Mouse (Mus musculus) megakaryocyte-erythroid progenitor cell, adult 5-6 weeks (primary cell): ENCODE data around the gene Hpca. TPM values are rescaled to one million over a fixed set of nuclear protein-coding genes. Genes with fewer than 3 reads are reported as not detected.

Experiments
- ATAC-seq: replicated peaks from 2 replicates; pipeline ENCODE4 v1.8.0; 2016; ENCODE audit warnings: mild to moderate bottlenecking, inconsistent platforms; ENCODE audit not compliant: severe bottlenecking, poor library complexity, low FRiP score, low TSS enrichment
- total RNA-seq, 2 experiments: library from RNA; stranded (forward) in 1 of 2; stranded (reverse) in 1 of 2; fragments of 200-1000, 215-1000 nt in 1 of 2; fragments of >200 nt in 1 of 2; fragmentation: Nextera tagmentation in 1 of 2; gene quantifications; 2 replicates each; pipeline ENCODE4 v1.2.3; 2014 to 2017

Hpca gene
- total RNA-seq, 2 experiments from 2014 or later = not detected

- no peak for ATAC-seq
Measured at GRCm38 (mm10) chr4:129067638-129068415, 54.0 kb downstream of the Hpca start.

DNA sequence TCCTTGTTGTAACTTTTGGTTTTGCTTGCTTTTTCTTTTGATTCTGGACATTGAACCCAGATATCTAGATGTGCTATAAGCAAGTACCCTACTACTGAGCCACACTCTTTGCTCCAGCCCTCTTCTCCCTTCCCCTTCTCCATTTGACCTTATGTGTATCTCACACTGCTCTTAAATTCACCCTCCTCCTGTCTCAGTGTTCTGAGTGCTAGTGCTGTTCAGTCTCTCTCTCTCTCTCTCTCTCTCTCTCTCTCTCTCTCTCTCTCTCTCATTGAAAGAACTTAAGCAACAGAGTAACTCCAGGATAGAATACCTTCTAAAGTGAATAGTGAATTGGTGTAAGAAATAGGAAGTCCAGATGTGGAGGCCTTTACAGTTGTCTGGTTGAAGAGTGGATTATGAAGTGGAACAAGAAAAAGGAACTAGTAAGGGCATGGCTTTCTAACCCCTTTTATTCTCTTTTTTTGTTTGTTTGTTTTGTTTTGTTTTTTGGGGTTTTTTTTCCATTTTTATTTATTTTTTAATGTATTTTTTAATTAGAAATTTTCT is 56.1 kb downstream of the Hpca start:
- no peak for ATAC-seq

DNA sequence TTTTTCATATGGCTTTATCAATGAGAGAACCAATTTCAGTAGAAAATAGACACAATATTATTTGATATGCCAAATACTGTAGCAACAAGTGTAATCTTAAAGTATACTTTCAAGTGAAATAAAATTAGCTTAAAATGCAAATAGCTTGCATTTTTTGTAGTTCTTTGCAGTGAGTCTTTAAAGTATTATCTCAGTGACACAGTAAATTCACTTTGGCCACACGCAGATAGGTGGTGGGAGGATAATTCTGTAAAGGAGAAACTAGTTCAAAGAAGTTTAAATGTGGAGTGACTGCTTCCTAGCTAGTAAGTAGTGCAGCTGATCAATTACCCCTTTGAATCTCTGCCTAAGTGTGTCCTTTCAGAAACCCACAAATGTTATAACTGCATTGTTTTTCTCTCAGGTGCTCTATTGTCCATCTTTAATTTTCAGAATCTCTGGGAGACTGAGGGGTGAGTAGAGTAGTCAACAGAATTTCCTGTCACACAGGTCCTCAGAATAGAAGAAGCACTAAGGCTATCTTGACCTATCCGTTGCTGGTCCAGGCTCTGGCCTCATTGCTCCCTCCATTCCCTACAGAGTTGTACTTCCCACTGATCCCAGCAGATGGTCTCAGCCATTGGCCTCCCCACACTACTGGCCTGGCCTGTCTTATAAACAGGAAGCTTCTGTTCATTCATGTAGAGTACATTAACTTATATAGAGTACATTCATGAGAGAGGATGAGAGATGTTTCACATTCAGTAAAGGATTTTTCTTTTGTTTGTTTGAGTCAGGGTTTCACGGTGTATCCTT is 59.4 kb downstream of the Hpca start:
- ATAC-seq = no peak

Other genes starting within 250 kb of the Hpca start
- gene Trim62, start 238.5 kb downstream of the Hpca start, total RNA-seq (2014; fragmentation: Nextera tagmentation) = 0.54 and 0.79 TPM in 2 replicates
- 0.38 TPM in 1 of 2 replicates, not detected in the other for gene Trim62, start 238.5 kb downstream of the Hpca start, total RNA-seq (2017)
- not detected in 2 replicates for gene Azin2, start 159.6 kb downstream of the Hpca start, total RNA-seq (2014; fragmentation: Nextera tagmentation)
- gene Azin2, start 159.6 kb downstream of the Hpca start, total RNA-seq (2017) = not detected in 2 replicates
- 192 and 206 TPM in 2 replicates for gene Ak2, start 130.1 kb downstream of the Hpca start, total RNA-seq (2014; fragmentation: Nextera tagmentation)
- 179 and 181 TPM in 2 replicates for gene Ak2, start 130.1 kb downstream of the Hpca start, total RNA-seq (2017)
- gene Rnf19b, start 63.8 kb downstream of the Hpca start, total RNA-seq (2014; fragmentation: Nextera tagmentation) = 12.1 and 15.0 TPM in 2 replicates
- gene Rnf19b, start 63.8 kb downstream of the Hpca start, total RNA-seq (2017) = 26.7 and 28.3 TPM in 2 replicates
- not detected in 2 replicates for gene Tmem54, start 16.5 kb downstream of the Hpca start, total RNA-seq (2014; fragmentation: Nextera tagmentation)
- not detected in 2 replicates for gene Tmem54, start 16.5 kb downstream of the Hpca start, total RNA-seq (2017)
- not detected in 2 replicates for gene Fndc5, start 15.0 kb upstream of the Hpca start, total RNA-seq (2014; fragmentation: Nextera tagmentation)
- gene Fndc5, start 15.0 kb upstream of the Hpca start, total RNA-seq (2017) = 0.65 and 0.75 TPM in 2 replicates
- gene S100pbp, start 67.7 kb upstream of the Hpca start, total RNA-seq (2014; fragmentation: Nextera tagmentation) = 33.7 and 36.6 TPM in 2 replicates
- 9.9 and 26.8 TPM in 2 replicates for gene S100pbp, start 67.7 kb upstream of the Hpca start, total RNA-seq (2017)
- 54.8 and 56.6 TPM in 2 replicates for gene Yars, start 67.7 kb upstream of the Hpca start, total RNA-seq (2014; fragmentation: Nextera tagmentation)
- gene Yars, start 67.7 kb upstream of the Hpca start, total RNA-seq (2017) = 45.5 and 46.2 TPM in 2 replicates
- gene C77080, start 139.4 kb upstream of the Hpca start, total RNA-seq (2014; fragmentation: Nextera tagmentation) = 0.20 and 0.45 TPM in 2 replicates
- gene C77080, start 139.4 kb upstream of the Hpca start, total RNA-seq (2017) = 0.11 TPM in 1 of 2 replicates, not detected in the other
- gene Sync, start 165.6 kb upstream of the Hpca start, total RNA-seq (2014; fragmentation: Nextera tagmentation) = not detected in 2 replicates
- not detected in 2 replicates for gene Sync, start 165.6 kb upstream of the Hpca start, total RNA-seq (2017)
- gene Rbbp4, start 213.3 kb upstream of the Hpca start, total RNA-seq (2014; fragmentation: Nextera tagmentation) = 128 and 189 TPM in 2 replicates
- 92.8 and 105 TPM in 2 replicates for gene Rbbp4, start 213.3 kb upstream of the Hpca start, total RNA-seq (2017)
- gene Zbtb8os, start 213.7 kb upstream of the Hpca start, total RNA-seq (2014; fragmentation: Nextera tagmentation) = 26.6 and 41.9 TPM in 2 replicates
- gene Zbtb8os, start 213.7 kb upstream of the Hpca start, total RNA-seq (2017) = 52.6 and 60.8 TPM in 2 replicates